Mouse (Mus musculus) lung, adult 18-20 months (tissue): Measurements from ENCODE around the gene Cldn15.

Source experiments
- DNase-seq, 2 experiments: peaks; one replicate each; pipeline ENCODE4 v3.0.0; 2022; ENCODE audit warnings: mixed read lengths in 2 of 2

Gene Cldn15

GRCm38 (mm10) chr5:136982338-136982930 is 16.0 kb downstream of the Cldn15 start:
- no peak for DNase-seq

- DNase-seq = no peak
Measured at GRCm38 (mm10) chr5:136984828-136985227, 18.4 kb downstream of the Cldn15 start.

- DNase-seq = peak; percentile 97 to 98
Measured at GRCm38 (mm10) chr5:136986695-136987137, 20.3 kb downstream of the Cldn15 start, which contains the start of gene Plod3. Gene Plod3, plus strand, starts transcription at chr5:136987019.

GRCm38 (mm10) chr5:136987138-136987933 is 20.9 kb downstream of the Cldn15 start:
- peak; percentile 84 for DNase-seq

GRCm38 (mm10) chr5:136987934-136988271 is 21.5 kb downstream of the Cldn15 start, which contains the start of gene Znhit1:
Gene Znhit1, minus strand, starts transcription at chr5:136988021.
- no peak for DNase-seq

- peak; percentile 35 to 57 for DNase-seq
Measured at GRCm38 (mm10) chr5:136988420-136988819, 22.0 kb downstream of the Cldn15 start.

- DNase-seq = no peak
Measured at GRCm38 (mm10) chr5:136989801-136990200, 23.4 kb downstream of the Cldn15 start.

- DNase-seq = no peak
Measured at GRCm38 (mm10) chr5:136999449-136999848, 33.0 kb downstream of the Cldn15 start.

GRCm38 (mm10) chr5:137000612-137001011 is 34.2 kb downstream of the Cldn15 start:
- DNase-seq = no peak

GRCm38 (mm10) chr5:137007276-137007675 is 40.9 kb downstream of the Cldn15 start:
- no peak for DNase-seq

GRCm38 (mm10) chr5:137009988-137010387 is 43.6 kb downstream of the Cldn15 start:
- DNase-seq = peak in 1 of 2 experiments; percentile 31

GRCm38 (mm10) chr5:137012401-137012950 is 46.1 kb downstream of the Cldn15 start:
- DNase-seq = no peak

GRCm38 (mm10) chr5:137015913-137016312 is 49.5 kb downstream of the Cldn15 start:
- no peak for DNase-seq

- DNase-seq = no peak
Measured at GRCm38 (mm10) chr5:137024318-137024717, 57.9 kb downstream of the Cldn15 start.

- peak; percentile 64 to 74 for DNase-seq
Measured at GRCm38 (mm10) chr5:137025132-137025531, 58.7 kb downstream of the Cldn15 start.
